ENCODE assay signal across 18 mouse cellular contexts in genomic region chr6:124723541-124723940, GRCm38 (mm10). TPM values are rescaled to one million over a fixed set of nuclear protein-coding genes. Genes with fewer than 3 reads are reported as not detected.
DNase-seq lines count a peak whose midpoint lies in the region; ATAC-seq and TF ChIP-seq lines count a peak whose summit lies in the region.
"Had no signal": no experiment of that assay in that cellular context is flagged by ENCODE, and none has a peak within 500 bp of the region (broad histone marks: within the 10 kb centered on the region; RNA-seq: fewer than 3 reads in every experiment).

No protein-coding gene starts in this region.

- DNase-seq in thymus, adult 2 months, result no peak
- DNase-seq in thymus, postnatal 0 days (ENCODE audit: low spot score), result no peak
- peak; percentile 45 for DNase-seq in liver, postnatal 0 days
- DNase-seq in urinary bladder, postnatal 25 days (ENCODE audit: low spot score), result no peak
- no peak for DNase-seq in kidney, postnatal 10 days
- no peak for DNase-seq in kidney, adult 18-20 months
- DNase-seq: cerebellum, adult 9-11 months; kidney, adult 9 months; left cerebral cortex, postnatal 4 days; thymus, postnatal 36 days had no signal

- peak overlapping the region; percentile 64 for H3K27ac ChIP-seq in thymus, adult 2 months (ENCODE audit: control insufficient read depth, insufficient read depth, low read length)
- peak overlapping the region; percentile 80 for H3K27ac ChIP-seq in bone marrow, adult 2 months (ENCODE audit: control insufficient read depth, insufficient read depth, low read depth, low read length, poor library complexity)
- H3K27ac ChIP-seq in liver, postnatal 0 days (ENCODE audit: low read depth), result peak overlapping the region; percentile 65
- H3K27ac ChIP-seq: forebrain, embryonic 12.5 days; heart, embryonic 10.5 days; midbrain, embryonic 13.5 days; neural tube, embryonic 12.5 days had no signal

- no peaks in the 10 kb centered on the region for H3K9me3 ChIP-seq in liver, postnatal 0 days (ENCODE audit: low read length)
- H3K9me3 ChIP-seq: forebrain, embryonic 12.5 days; heart, embryonic 10.5 days; midbrain, embryonic 13.5 days; neural tube, embryonic 12.5 days had no signal

- no peaks in the 10 kb centered on the region for H3K27me3 ChIP-seq in thymus, adult 2 months (ENCODE audit: control insufficient read depth, insufficient read depth, low read length)
- no peaks in the 10 kb centered on the region for H3K27me3 ChIP-seq in liver, postnatal 0 days (ENCODE audit: insufficient read depth, low read length)
- H3K27me3 ChIP-seq: forebrain, embryonic 12.5 days; midbrain, embryonic 13.5 days; neural tube, embryonic 12.5 days had no signal

- no peak for TF ChIP-seq POLR2A in thymus, adult 2 months (IDR thresholded peaks at IDR 0.05; ENCODE audit: control insufficient read depth, extremely low read depth, insufficient read depth, low read length, poor library complexity)
- no peak for TF ChIP-seq POLR2A in bone marrow, adult 2 months (IDR thresholded peaks at IDR 0.05; ENCODE audit: borderline replicate concordance, control insufficient read depth, low read depth, low read length)

- peaks cover 38% of the 10 kb centered on the region for H3K36me3 ChIP-seq in thymus, adult 2 months (ENCODE audit: control insufficient read depth, insufficient read depth, low read length)
- H3K36me3 ChIP-seq in liver, postnatal 0 days (replicated peaks; ENCODE audit: insufficient read depth, low read length), result peaks cover 34% of the 10 kb centered on the region
- H3K36me3 ChIP-seq: forebrain, embryonic 12.5 days; heart, embryonic 10.5 days; midbrain, embryonic 13.5 days; neural tube, embryonic 12.5 days had no signal

- no peak for TF ChIP-seq EP300 in liver, postnatal 0 days (IDR thresholded peaks at IDR 0.05; ENCODE audit: low read depth)

- no peak overlapping the region for H3K4me3 ChIP-seq in thymus, adult 2 months (ENCODE audit: control insufficient read depth, insufficient read depth, low read length)
- H3K4me3 ChIP-seq in bone marrow, adult 2 months (replicated peaks; ENCODE audit: control insufficient read depth, low read depth, low read length), result peak overlapping the region; percentile 41
- H3K4me3 ChIP-seq in liver, postnatal 0 days (ENCODE audit: low read depth, low read length), result no peak overlapping the region
- H3K4me3 ChIP-seq: forebrain, embryonic 12.5 days; heart, embryonic 10.5 days; midbrain, embryonic 13.5 days; neural tube, embryonic 12.5 days had no signal

- no peak for ATAC-seq in liver, postnatal 0 days
- ATAC-seq: midbrain, embryonic 13.5 days had no signal

- H3K4me1 ChIP-seq in thymus, adult 2 months (replicated peaks; ENCODE audit: control insufficient read depth, insufficient read depth, low read length), result peaks cover 52% of the 10 kb centered on the region
- H3K4me1 ChIP-seq in bone marrow, adult 2 months (ENCODE audit: control insufficient read depth, insufficient read depth, low read length), result peaks cover 24% of the 10 kb centered on the region
- peaks cover 50% of the 10 kb centered on the region for H3K4me1 ChIP-seq in liver, postnatal 0 days (ENCODE audit: insufficient read depth)
- H3K4me1 ChIP-seq: forebrain, embryonic 12.5 days; midbrain, embryonic 13.5 days; neural tube, embryonic 12.5 days had no signal

- H3K9ac ChIP-seq in liver, postnatal 0 days (replicated peaks), result no peak overlapping the region
- H3K9ac ChIP-seq: forebrain, embryonic 12.5 days; midbrain, embryonic 13.5 days; neural tube, embryonic 12.5 days had no signal

- 26% methylated on average over 8 of the region's 8 CpGs for WGBS in thymus, adult 2 months
- 15% methylated on average over 8 of the region's 8 CpGs for WGBS in bone marrow, adult 2 months
- WGBS in liver, postnatal 0 days (ENCODE audit: insufficient replicate concordance), result 51% methylated on average over 8 of the region's 8 CpGs

- TF ChIP-seq CTCF in thymus, adult 2 months (IDR thresholded peaks at IDR 0.05; ENCODE audit: borderline replicate concordance, control insufficient read depth, extremely low read depth, insufficient read depth, low read length, poor library complexity), result no peak
- TF ChIP-seq CTCF in bone marrow, adult 2 months (IDR thresholded peaks at IDR 0.05; ENCODE audit: control insufficient read depth, insufficient read depth, low read length), result no peak
- TF ChIP-seq CTCF in liver, postnatal 0 days (IDR thresholded peaks at IDR 0.05; ENCODE audit: low read depth), result no peak

- peak overlapping the region; percentile 31; the same call in 1 of the 2 replicates for H3K4me2 ChIP-seq in liver, postnatal 0 days (ENCODE audit: low read depth, low read length)
- H3K4me2 ChIP-seq: forebrain, embryonic 12.5 days; midbrain, embryonic 13.5 days; neural tube, embryonic 12.5 days had no signal

RNA-seq across cellular contexts. Expression of gene Phb2, which starts 11.4 kb away (rescaled TPM):
- polyA plus RNA-seq in thymus, adult 2 months (2012; rRNA removed), result 150 and 171 TPM in 2 replicates
- 321 and 329 TPM in 2 replicates for polyA plus RNA-seq in thymus, postnatal 0 days (2015; fragmentation: Nextera tagmentation; extraction: Ambion mirVana)
- 143 and 213 TPM in 2 replicates for polyA plus RNA-seq in bone marrow, adult 2 months (2011; ENCODE audit: insufficient read depth, insufficient read length, low replicate concordance, missing spikeins)
- polyA plus RNA-seq in liver, postnatal 0 days (2015; fragmentation: Nextera tagmentation; extraction: Ambion mirVana), result 308 and 318 TPM in 2 replicates

RNA-seq across cellular contexts. Expression of gene Emg1, which starts 11.6 kb away (rescaled TPM):
- 203 and 210 TPM in 2 replicates for polyA plus RNA-seq in thymus, adult 2 months (2012; rRNA removed)
- 368 and 388 TPM in 2 replicates for polyA plus RNA-seq in thymus, postnatal 0 days (2015; fragmentation: Nextera tagmentation; extraction: Ambion mirVana)
- 101 and 149 TPM in 2 replicates for polyA plus RNA-seq in bone marrow, adult 2 months (2011; ENCODE audit: insufficient read depth, insufficient read length, low replicate concordance, missing spikeins)
- polyA plus RNA-seq in liver, postnatal 0 days (2015; fragmentation: Nextera tagmentation; extraction: Ambion mirVana), result 93.2 and 96.9 TPM in 2 replicates

RNA-seq across cellular contexts. Expression of gene Ptpn6, which starts 15.0 kb away (rescaled TPM):
- 210 and 212 TPM in 2 replicates for polyA plus RNA-seq in thymus, adult 2 months (2012; rRNA removed)
- polyA plus RNA-seq in thymus, postnatal 0 days (2015; fragmentation: Nextera tagmentation; extraction: Ambion mirVana), result 157 and 167 TPM in 2 replicates
- 239 and 439 TPM in 2 replicates for polyA plus RNA-seq in bone marrow, adult 2 months (2011; ENCODE audit: insufficient read depth, insufficient read length, low replicate concordance, missing spikeins)
- 39.2 and 45.1 TPM in 2 replicates for polyA plus RNA-seq in liver, postnatal 0 days (2015; fragmentation: Nextera tagmentation; extraction: Ambion mirVana)

RNA-seq across cellular contexts. Expression of gene Grcc10, which starts 17.6 kb away (rescaled TPM):
- 265 and 352 TPM in 2 replicates for polyA plus RNA-seq in thymus, adult 2 months (2012; rRNA removed)
- 541 and 549 TPM in 2 replicates for polyA plus RNA-seq in thymus, postnatal 0 days (2015; fragmentation: Nextera tagmentation; extraction: Ambion mirVana)
- polyA plus RNA-seq in bone marrow, adult 2 months (2011; ENCODE audit: insufficient read depth, insufficient read length, low replicate concordance, missing spikeins), result 138 and 208 TPM in 2 replicates
- polyA plus RNA-seq in liver, postnatal 0 days (2015; fragmentation: Nextera tagmentation; extraction: Ambion mirVana), result 148 and 157 TPM in 2 replicates

RNA-seq across cellular contexts. Expression of gene Gm45234, which starts 32.3 kb away (rescaled TPM):
- polyA plus RNA-seq in thymus, adult 2 months (2012; rRNA removed), result not detected in 2 replicates
- not detected in 2 replicates for polyA plus RNA-seq in thymus, postnatal 0 days (2015; fragmentation: Nextera tagmentation; extraction: Ambion mirVana)
- polyA plus RNA-seq in bone marrow, adult 2 months (2011; ENCODE audit: insufficient read depth, insufficient read length, low replicate concordance, missing spikeins), result not detected in 2 replicates
- not detected in 2 replicates for polyA plus RNA-seq in liver, postnatal 0 days (2015; fragmentation: Nextera tagmentation; extraction: Ambion mirVana)
- polyA plus RNA-seq: brain, embryonic 14.5 days; embryonic facial prominence, embryonic 14.5 days; forebrain, embryonic 12.5 days; heart, embryonic 10.5 days; lung, embryonic 16.5 days; midbrain, embryonic 13.5 days; neural tube, embryonic 12.5 days had no signal
